Mouse (Mus musculus) R1 (cell line): Measurements from ENCODE around the gene Gm20388.

Experiments used
- DNase-seq: peaks from one replicate; pipeline ENCODE4 v3.0.0-alpha.2; 2018; ENCODE audit warnings: low read depth, low spot score

Gm20388 gene

GRCm38 (mm10) chr8:122296173-122297001 lies 2385.7 kb downstream of the Gm20388 start:
- DNase-seq: no peak

- DNase-seq: no peak
Observed at GRCm38 (mm10) chr8:122299581-122300254, 2389.1 kb downstream of the Gm20388 start.

GRCm38 (mm10) chr8:122301081-122301480 lies 2390.4 kb downstream of the Gm20388 start:
- DNase-seq: no peak

GRCm38 (mm10) chr8:122301866-122302265 lies 2391.2 kb downstream of the Gm20388 start:
- no peak for DNase-seq

- DNase-seq: no peak
Observed at GRCm38 (mm10) chr8:122303451-122303850, 2392.8 kb downstream of the Gm20388 start.

GRCm38 (mm10) chr8:122304058-122304457 lies 2393.4 kb downstream of the Gm20388 start:
- peak; percentile 75 for DNase-seq

GRCm38 (mm10) chr8:122306660-122307399 lies 2396.2 kb downstream of the Gm20388 start:
- no peak for DNase-seq

- DNase-seq: no peak
Observed at GRCm38 (mm10) chr8:122307836-122308235, 2397.2 kb downstream of the Gm20388 start.

- no peak for DNase-seq
Observed at GRCm38 (mm10) chr8:122309272-122309671, 2398.6 kb downstream of the Gm20388 start.

GRCm38 (mm10) chr8:122311115-122311514 lies 2400.5 kb downstream of the Gm20388 start:
- no peak for DNase-seq

GRCm38 (mm10) chr8:122312553-122312952 lies 2401.9 kb downstream of the Gm20388 start:
- no peak for DNase-seq

GRCm38 (mm10) chr8:122313310-122313709 lies 2402.7 kb downstream of the Gm20388 start:
- no peak for DNase-seq

- no peak for DNase-seq
Observed at GRCm38 (mm10) chr8:122314899-122315496, 2404.4 kb downstream of the Gm20388 start.

GRCm38 (mm10) chr8:122316402-122316801 lies 2405.8 kb downstream of the Gm20388 start:
- DNase-seq: no peak

GRCm38 (mm10) chr8:122317918-122318475 lies 2407.4 kb downstream of the Gm20388 start:
- DNase-seq: no peak

GRCm38 (mm10) chr8:122319045-122319707 lies 2408.5 kb downstream of the Gm20388 start:
- DNase-seq: peak; percentile 87

GRCm38 (mm10) chr8:122319708-122320075 lies 2409.1 kb downstream of the Gm20388 start:
- DNase-seq: no peak

- DNase-seq: peak; percentile 86
Observed at GRCm38 (mm10) chr8:122320541-122320940, 2409.9 kb downstream of the Gm20388 start.

- DNase-seq: no peak
Observed at GRCm38 (mm10) chr8:122321455-122321921, 2410.8 kb downstream of the Gm20388 start.

GRCm38 (mm10) chr8:122322126-122322525 lies 2411.5 kb downstream of the Gm20388 start:
- DNase-seq: no peak

- DNase-seq: no peak
Observed at GRCm38 (mm10) chr8:122322792-122323191, 2412.2 kb downstream of the Gm20388 start.
